ENCODE assay signal across 8 mouse cellular contexts in the genomic region with DNA sequence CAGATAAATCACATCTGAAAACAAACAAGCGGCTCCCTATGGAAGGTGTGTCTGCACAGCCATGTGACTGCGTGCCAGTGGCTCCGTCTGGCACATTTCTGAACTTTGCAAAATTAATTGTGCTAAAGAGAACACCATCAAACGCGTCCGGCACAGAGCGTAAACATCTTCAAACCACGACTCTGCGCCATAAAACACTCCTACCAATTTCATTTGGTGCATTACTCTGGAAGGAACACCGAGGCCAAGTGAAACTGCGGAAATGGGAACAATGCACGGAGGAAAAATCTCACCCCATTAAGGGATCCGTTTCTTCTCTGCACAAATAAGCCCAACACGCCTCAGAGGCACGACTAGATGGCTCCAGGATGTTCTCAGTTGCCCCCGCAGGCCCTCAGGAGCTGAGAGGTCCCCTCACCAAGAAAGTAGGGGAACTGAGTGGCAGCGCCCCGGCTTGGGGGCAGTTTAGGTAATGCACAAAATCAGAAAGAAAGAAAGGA. TPM values are rescaled to one million over a fixed set of nuclear protein-coding genes. Genes with fewer than 3 reads are reported as not detected.
DNase-seq lines count a peak whose midpoint lies in the region; ATAC-seq and TF ChIP-seq lines count a peak whose summit lies in the region.

No protein-coding gene starts in this region.

- no peak for TF ChIP-seq POLR2A in limb, embryonic 14.5 days (IDR thresholded peaks at IDR 0.05; ENCODE audit: borderline replicate concordance, extremely low read depth, insufficient read depth, insufficient read length)

- H3K4me2 ChIP-seq in embryonic facial prominence, embryonic 14.5 days (ENCODE audit: low read depth, low read length) = peak overlapping the region; percentile 92
- H3K4me2 ChIP-seq in limb, embryonic 14.5 days (replicated peaks; ENCODE audit: low read depth, low read length, severe bottlenecking) = peak overlapping the region; percentile 91
- H3K4me2 ChIP-seq in neural tube, embryonic 13.5 days = peak overlapping the region; percentile 89

- peak overlapping the region; percentile 84 for H3K9ac ChIP-seq in embryonic facial prominence, embryonic 14.5 days (ENCODE audit: low read depth, low read length)
- peak overlapping the region; percentile 79 for H3K9ac ChIP-seq in limb, embryonic 14.5 days (ENCODE audit: low read depth, low read length, severe bottlenecking)
- H3K9ac ChIP-seq in neural tube, embryonic 13.5 days = peak overlapping the region; percentile 90

- H3K9me3 ChIP-seq in embryonic facial prominence, embryonic 14.5 days (ENCODE audit: control insufficient read depth, low read length) = no peaks in the 10 kb centered on the region
- no peaks in the 10 kb centered on the region for H3K9me3 ChIP-seq in limb, embryonic 14.5 days (ENCODE audit: control insufficient read depth, low read length)
- no peaks in the 10 kb centered on the region for H3K9me3 ChIP-seq in neural tube, embryonic 13.5 days

- H3K4me3 ChIP-seq in embryonic facial prominence, embryonic 14.5 days (ENCODE audit: low read depth, low read length) = peak overlapping the region; percentile 76
- H3K4me3 ChIP-seq in limb, embryonic 14.5 days (replicated peaks; ENCODE audit: low read length) = peak overlapping the region; percentile 79
- H3K4me3 ChIP-seq in neural tube, embryonic 13.5 days = peak overlapping the region; percentile 83

- peaks cover 6% of the 10 kb centered on the region; the same call in 1 of the 2 replicates for H3K36me3 ChIP-seq in embryonic facial prominence, embryonic 14.5 days (ENCODE audit: control insufficient read depth, insufficient read depth, low read length)
- no peaks in the 10 kb centered on the region for H3K36me3 ChIP-seq in limb, embryonic 14.5 days (ENCODE audit: control insufficient read depth, insufficient read depth, low read length)
- no peaks in the 10 kb centered on the region for H3K36me3 ChIP-seq in neural tube, embryonic 13.5 days

- WGBS in embryonic facial prominence, embryonic 14.5 days = 1% methylated on average over 18 of the region's 18 CpGs
- 2% methylated on average over 18 of the region's 18 CpGs for WGBS in limb, embryonic 14.5 days
- under 1% methylated on average over 18 of the region's 18 CpGs for WGBS in neural tube, embryonic 13.5 days

- no peaks in the 10 kb centered on the region for H3K27me3 ChIP-seq in embryonic facial prominence, embryonic 14.5 days (replicated peaks; ENCODE audit: control insufficient read depth, insufficient read depth, low read length)
- no peaks in the 10 kb centered on the region for H3K27me3 ChIP-seq in limb, embryonic 14.5 days (ENCODE audit: control insufficient read depth, insufficient read depth, low read length)
- H3K27me3 ChIP-seq in neural tube, embryonic 13.5 days = 0 out of 2 replicates have a peak, but pooled peaks cover 5% of the 10 kb centered on the region

- peak; percentile 2; the same call in 1 of the 2 replicates for ATAC-seq in embryonic facial prominence, embryonic 14.5 days (ENCODE audit: low read depth)
- no peak for ATAC-seq in limb, embryonic 14.5 days (ENCODE audit: low FRiP score, low read depth)
- peak; percentile 25 for ATAC-seq in neural tube, embryonic 13.5 days (ENCODE audit: low read depth)
- no peak for ATAC-seq in megakaryocyte progenitor cell, adult 5-6 weeks (replicated peaks; ENCODE audit: poor library complexity)

- H3K4me1 ChIP-seq in embryonic facial prominence, embryonic 14.5 days (ENCODE audit: control insufficient read depth, insufficient read depth, low read length) = peaks cover 12% of the 10 kb centered on the region; the same call in 1 of the 2 replicates
- H3K4me1 ChIP-seq in limb, embryonic 14.5 days (ENCODE audit: control insufficient read depth, insufficient read depth, low read length) = peaks cover 11% of the 10 kb centered on the region
- peaks cover 34% of the 10 kb centered on the region for H3K4me1 ChIP-seq in neural tube, embryonic 13.5 days (replicated peaks)

- peak overlapping the region; percentile 81 for H3K27ac ChIP-seq in embryonic facial prominence, embryonic 14.5 days (replicated peaks; ENCODE audit: low read depth, low read length)
- peak overlapping the region; percentile 83 for H3K27ac ChIP-seq in limb, embryonic 14.5 days (replicated peaks; ENCODE audit: low read depth, low read length)
- H3K27ac ChIP-seq in neural tube, embryonic 13.5 days (replicated peaks) = peak overlapping the region; percentile 92

- peak; percentile 27 to 29 for DNase-seq in left cerebral cortex, adult 18-20 months (ENCODE audit: low spot score in 2 of 2)
- no peak for DNase-seq in left cerebral cortex, adult 11 months (ENCODE audit: low spot score)
- DNase-seq in embryonic facial prominence, embryonic 14.5 days (ENCODE audit: low spot score) = peak; percentile 36
- peak; percentile 46 for DNase-seq in heart, postnatal 4 days
- no peak for DNase-seq in limb, embryonic 14.5 days (ENCODE audit: low spot score)
- DNase-seq in thymus, postnatal 10 days (ENCODE audit: low spot score in 2 of 2) = no peak

RNA-seq across cellular contexts. Expression of gene Lifr, which starts 38.3 kb away (rescaled TPM):
- 10 to 100 TPM; 42.5 to 44.8 TPM for total RNA-seq in left cerebral cortex, adult 18-20 months (2021)
- polyA plus RNA-seq in embryonic facial prominence, embryonic 14.5 days (2014; fragmentation: Nextera tagmentation; extraction: Ambion mirVana) = 39.2 and 40.4 TPM in 2 replicates
- 10 to 100 TPM; 41.2 to 42.6 TPM for total RNA-seq in heart, postnatal 4 days (2021)
- 8.9 and 15.7 TPM in 2 replicates for polyA plus RNA-seq in limb, embryonic 14.5 days (2012; rRNA removed)
- 25.2 and 26.7 TPM in 2 replicates for polyA plus RNA-seq in limb, embryonic 14.5 days (2014; fragmentation: Nextera tagmentation; extraction: Ambion mirVana)
- 23.2 and 28.1 TPM in 2 replicates for polyA plus RNA-seq in neural tube, embryonic 13.5 days (2015; fragmentation: Nextera tagmentation; extraction: Ambion mirVana)
- total RNA-seq in megakaryocyte progenitor cell, adult 5-6 weeks (2015) = 0.22 and 0.57 TPM in 2 replicates
- total RNA-seq in megakaryocyte progenitor cell, adult 5-6 weeks (2017) = 0.25 and 0.27 TPM in 2 replicates

Comparison
In these comparisons a context has a peak if more than half of its experiments do, and no peak if none do; other contexts are left out.
1. DNase-seq: peak in left cerebral cortex, adult 18-20 months (2 of 2), embryonic facial prominence, embryonic 14.5 days (single experiment) and heart, postnatal 4 days (single experiment); none in left cerebral cortex, adult 11 months (single experiment), limb, embryonic 14.5 days (single experiment) and thymus, postnatal 10 days (0 of 2).
2. ATAC-seq: peak in embryonic facial prominence, embryonic 14.5 days (single experiment) and neural tube, embryonic 13.5 days (single experiment); none in limb, embryonic 14.5 days (single experiment) and megakaryocyte progenitor cell, adult 5-6 weeks (single experiment).
3. RNA of gene Lifr, which starts 38.3 kb away (total RNA-seq): 42.5 to 44.8 TPM in left cerebral cortex, adult 18-20 months and 41.2 to 42.6 TPM in heart, postnatal 4 days; 0.22 to 0.57 TPM in megakaryocyte progenitor cell, adult 5-6 weeks; every median in the first group is over 10 times any median in the second.
4. Peak in every context shown above with its lines, with median percentiles within 50 percentile points of each other: H3K27ac ChIP-seq, H3K4me2 ChIP-seq, H3K4me3 ChIP-seq and H3K9ac ChIP-seq.